Mouse (Mus musculus) embryonic facial prominence, embryonic 11.5 days (tissue): ENCODE results near the gene Esp38. TPM values are rescaled to one million over a fixed set of nuclear protein-coding genes. Genes with fewer than 3 reads are reported as not detected.
"Not testable (repeated sequence)": the region's sequence is repeated elsewhere in the genome, so short reads cannot be mapped to it uniquely, and the experiment has no call there.

Source experiments
- ATAC-seq: fragments of 200-750 bp; cut with Nextera tagmentation; replicated peaks from 2 replicates; pipeline ENCODE4 v1.8.0; 2017; ENCODE audit warnings: low read depth; ENCODE audit not compliant: insufficient number of reproducible peaks, low FRiP score, low TSS enrichment
- DNase-seq: peaks from one replicate; pipeline ENCODE4 v3.0.0-alpha.2; 2015; ENCODE audit warnings: low spot score
- H3K27ac ChIP-seq: fragments of 300-500 bp; sonication (generic); replicated peaks from 2 replicates; pipeline ENCODE4 v1.5.1; 2014; ENCODE audit warnings: mild to moderate bottlenecking, low read depth, low read length, control low read depth
- H3K27me3 ChIP-seq: fragments of 300-500 bp; sonication (generic); 2 replicates; pipeline ENCODE4 v1.6.1; 2014; ENCODE audit warnings: mild to moderate bottlenecking, low read length, moderate library complexity, mixed read lengths; ENCODE audit not compliant: control insufficient read depth, insufficient read depth
- H3K36me3 ChIP-seq: fragments of 300-500 bp; sonication (generic); replicated peaks from 2 replicates; pipeline ENCODE4 v1.6.1; 2014; ENCODE audit warnings: low read depth, mild to moderate bottlenecking, low read length, moderate library complexity, mixed read lengths; ENCODE audit not compliant: control insufficient read depth, insufficient read depth
- H3K4me1 ChIP-seq: fragments of 300-500 bp; sonication (generic); 2 replicates; pipeline ENCODE4 v1.6.1; 2014; ENCODE audit warnings: low read length, mixed read lengths; ENCODE audit not compliant: control insufficient read depth, insufficient read depth
- H3K4me2 ChIP-seq: fragments of 300-500 bp; sonication (generic); 2 replicates; pipeline ENCODE4 v1.6.1; 2014; ENCODE audit warnings: low read depth, mild to moderate bottlenecking, control low read depth, low read length, moderate library complexity
- H3K4me3 ChIP-seq: fragments of 300-500 bp; sonication (generic); 2 replicates; pipeline ENCODE4 v1.5.1; 2014; ENCODE audit warnings: low read depth, low read length, control low read depth
- H3K9ac ChIP-seq: fragments of 300-500 bp; sonication (generic); replicated peaks from 2 replicates; pipeline ENCODE4 v1.6.1; 2014; ENCODE audit warnings: mild to moderate bottlenecking, control low read depth, low read length
- H3K9me3 ChIP-seq: fragments of 300-500 bp; sonication (generic); replicated peaks from 2 replicates; pipeline ENCODE4 v1.6.1; 2016; ENCODE audit warnings: mild to moderate bottlenecking, low read length, inconsistent platforms, mixed read lengths; ENCODE audit not compliant: control insufficient read depth
- WGBS: fragments of 180-500 bp; shearing (Covaris S2); extraction: QIAGEN DNeasy Blood & Tissue Kit; methylation state at CpG from one replicate; pipeline ENCODE4 v1.1.7; 2014; 5-methylcytosine and 5-hydroxymethylcytosine counted together
- polyA plus RNA-seq: library from polyadenylated mRNA; unstranded; fragments of >200 nt; fragmentation: Nextera tagmentation; extraction: Ambion mirVana; gene quantifications from 2 replicates; pipeline ENCODE4 v1.2.1, GENCODE M21; 2014

Esp38 gene
- polyA plus RNA-seq, result not detected in 2 replicates

DNA sequence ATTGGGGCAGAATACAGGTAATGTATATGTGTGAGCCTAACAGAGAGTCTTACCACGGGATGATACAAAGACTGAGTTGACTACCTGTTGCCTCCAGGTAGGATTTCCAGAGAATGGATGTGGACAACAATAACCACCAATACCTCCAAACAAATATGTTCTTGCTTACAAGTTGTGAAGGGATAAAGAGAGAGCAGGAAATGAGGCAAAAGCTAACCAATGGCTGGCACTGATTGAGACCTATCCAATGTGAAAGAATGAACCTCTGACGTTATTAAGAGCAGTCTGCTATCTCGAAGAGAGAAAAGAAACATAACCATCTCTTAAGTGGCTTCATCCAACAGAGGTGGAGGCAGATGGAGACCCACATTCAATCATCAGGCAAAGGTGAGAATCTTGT lies at the start of gene Esp38:
TSS of gene Esp38 (plus strand) at position 301 of the 400 bp plus-strand sequence.
- no peak within 1 kb of the TSS for H3K9ac ChIP-seq
- H3K4me3 ChIP-seq, result no peak within 1 kb of the TSS
- no peak within 1 kb of the TSS for H3K4me2 ChIP-seq
- no peaks in the 10 kb centered on the region for H3K36me3 ChIP-seq
- no peaks in the 10 kb centered on the region for H3K4me1 ChIP-seq
- WGBS, result 71% methylated on average over 3 of the region's 3 CpGs
- ATAC-seq (no peak), DNase-seq (no peak)
- H3K27ac ChIP-seq, result no peak within 1 kb of the TSS
- no peaks in the 10 kb centered on the region for H3K9me3 ChIP-seq
- no peaks in the 10 kb centered on the region for H3K27me3 ChIP-seq

DNA sequence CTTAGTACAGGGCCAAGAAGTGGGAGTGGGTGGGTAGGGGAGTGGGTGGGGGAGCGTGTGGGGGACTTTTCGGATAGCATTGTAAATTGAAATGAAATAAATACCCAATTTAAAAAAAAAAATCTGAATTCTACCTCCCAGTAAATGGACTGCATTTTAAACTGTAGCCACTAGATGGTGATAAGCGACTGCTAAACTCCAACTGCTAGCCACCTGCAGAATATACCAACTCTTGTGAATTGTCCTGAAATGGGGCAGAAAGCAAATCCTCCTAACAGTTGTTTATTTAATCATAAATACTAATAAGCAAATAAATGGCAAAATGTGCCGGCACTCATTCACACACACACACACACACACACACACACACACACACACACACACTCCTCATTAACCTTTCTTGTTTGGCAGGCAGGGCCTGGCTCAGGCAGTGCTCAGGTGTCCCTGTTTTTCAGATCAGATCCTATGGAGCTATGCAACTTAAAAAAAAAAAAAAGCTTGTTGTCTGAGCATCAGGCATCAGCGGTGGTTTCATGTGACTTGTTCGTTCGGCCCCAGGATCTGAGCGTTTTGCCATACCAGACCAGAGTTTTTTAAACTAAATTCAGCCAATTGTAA lies 47.3 kb upstream of the Esp38 start:
- H3K4me2 ChIP-seq, H3K9ac ChIP-seq, H3K36me3 ChIP-seq, H3K27me3 ChIP-seq, H3K4me1 ChIP-seq, H3K4me3 ChIP-seq, ATAC-seq, H3K27ac ChIP-seq, DNase-seq, H3K9me3 ChIP-seq: not testable (repeated sequence)
- 54% methylated on average over 7 of the region's 8 CpGs for WGBS

Other genes with a start within 250 kb of the Esp38 start
- gene AC192777.2, start 144.9 kb downstream of the Esp38 start, polyA plus RNA-seq, result not detected in 2 replicates